Mouse (Mus musculus): ENCODE results near the gene Cygb. TPM values are rescaled to one million over a fixed set of nuclear protein-coding genes. Genes with fewer than 3 reads are reported as not detected.
"Not testable (repeated sequence)": the region's sequence is repeated elsewhere in the genome, so short reads cannot be mapped to it uniquely, and the experiment has no call there.

Gene Cygb
- polyA plus RNA-seq, 1 experiment = 0.47 TPM

GRCm38 (mm10) chr11:116641168-116641567 is 12.9 kb downstream of the Cygb start:
- Histone ChIP-seq H3K36me3 (ENCODE audit: control insufficient read depth, insufficient read depth) (no peaks in the 10 kb centered on the region), H3K4me2 (ENCODE audit: low read depth) (no peak overlapping the region), H3K79me2 (ENCODE audit: control insufficient read depth, insufficient read depth) (no peaks in the 10 kb centered on the region), H3K27me3 (ENCODE audit: control insufficient read depth, insufficient read depth, insufficient read length) (peaks cover 4% of the 10 kb centered on the region), H3ac (ENCODE audit: control insufficient read depth, insufficient read length) (no peak overlapping the region), H3K4me3 (no peak overlapping the region)
- TF ChIP-seq MAX (IDR thresholded peaks at IDR 0.05; ENCODE audit: low read depth) (no peak), POLR2AphosphoS2 (IDR thresholded peaks at IDR 0.05; ENCODE audit: insufficient read length, low read depth) (no peak), MYOG (IDR thresholded peaks at IDR 0.05; ENCODE audit: control insufficient read depth in 1 of 3, insufficient read depth in 1 of 3, insufficient read length in 2 of 3, low read depth in 2 of 3) (no peak), USF1 (IDR thresholded peaks at IDR 0.05; ENCODE audit: low read depth) (no peak), SRF (IDR thresholded peaks at IDR 0.05; ENCODE audit: control insufficient read depth, insufficient read length, low read depth) (no peak), MYOD1 (IDR thresholded peaks at IDR 0.05; ENCODE audit: control insufficient read depth in 1 of 3, insufficient read length in 2 of 3, low read depth in 2 of 3) (no peak), TCF3 (IDR thresholded peaks at IDR 0.05; ENCODE audit: insufficient read length, low read depth) (no peak), CEBPB (IDR thresholded peaks at IDR 0.05; ENCODE audit: insufficient read depth, poor library complexity, severe bottlenecking) (no peak), REST (IDR thresholded peaks at IDR 0.05; ENCODE audit: insufficient read depth, insufficient read length) (no peak), POLR2A (IDR thresholded peaks at IDR 0.05; ENCODE audit: insufficient read length, low read depth) (no peak), E2F4 (IDR thresholded peaks at IDR 0.05; ENCODE audit: insufficient read depth) (no peak), TCF12 (IDR thresholded peaks at IDR 0.05; ENCODE audit: insufficient read depth, poor library complexity, severe bottlenecking) (no peak)

DNA sequence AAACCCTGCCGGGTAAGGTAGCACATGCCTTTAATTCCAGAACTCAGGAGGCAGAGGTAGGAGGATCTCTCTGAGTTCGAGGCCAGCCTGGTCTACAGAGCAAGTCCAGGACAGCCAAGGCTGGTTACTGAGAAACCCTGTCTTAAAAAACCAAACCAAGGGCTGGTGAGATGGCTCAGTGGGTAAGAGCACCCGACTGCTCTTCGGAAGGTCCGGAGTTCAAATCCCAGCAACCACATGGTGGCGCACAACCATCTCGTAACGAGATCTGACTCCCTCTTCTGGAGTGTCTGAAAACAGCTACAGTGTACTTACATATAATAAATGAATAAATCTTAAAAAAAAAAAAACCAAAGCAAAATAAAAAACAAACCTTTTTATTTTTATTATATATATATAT is 17.5 kb downstream of the Cygb start:
- H3K27me3 ChIP-seq (ENCODE audit: control insufficient read depth, insufficient read depth, insufficient read length); H3K4me3 ChIP-seq; H3ac ChIP-seq (ENCODE audit: control insufficient read depth, insufficient read length); H3K36me3 ChIP-seq (ENCODE audit: control insufficient read depth, insufficient read depth); H3K79me2 ChIP-seq (ENCODE audit: control insufficient read depth, insufficient read depth); H3K4me2 ChIP-seq (ENCODE audit: low read depth): not testable (repeated sequence)

DNA sequence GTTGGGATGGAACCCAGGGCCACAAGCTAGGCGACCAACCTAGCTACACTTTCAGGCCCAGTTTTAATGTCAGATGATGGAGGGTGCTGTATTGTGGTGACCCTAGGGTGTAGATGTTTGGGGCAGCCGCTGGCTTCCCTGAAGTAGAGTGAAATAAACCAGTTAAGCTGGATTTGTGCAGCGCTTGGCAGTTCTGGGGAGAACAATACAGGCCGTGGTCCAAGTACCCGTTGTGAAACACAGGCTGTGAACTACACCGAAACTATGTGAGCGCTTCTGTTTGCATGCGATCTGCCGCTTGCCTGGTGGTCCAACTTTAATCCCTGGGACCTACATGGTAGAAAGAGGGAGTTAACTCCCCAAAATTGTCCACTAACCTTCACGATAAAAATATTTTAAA is 21.2 kb downstream of the Cygb start:
- no peak overlapping the region for H3ac ChIP-seq (ENCODE audit: control insufficient read depth, insufficient read length)
- H3K4me2 ChIP-seq (ENCODE audit: low read depth) = no peak overlapping the region
- no peaks in the 10 kb centered on the region for H3K79me2 ChIP-seq (ENCODE audit: control insufficient read depth, insufficient read depth)
- no peaks in the 10 kb centered on the region for H3K27me3 ChIP-seq (ENCODE audit: control insufficient read depth, insufficient read depth, insufficient read length)
- no peak overlapping the region for H3K4me3 ChIP-seq
- no peaks in the 10 kb centered on the region for H3K36me3 ChIP-seq (ENCODE audit: control insufficient read depth, insufficient read depth)
- TF ChIP-seq SRF (IDR thresholded peaks at IDR 0.05; ENCODE audit: control insufficient read depth, insufficient read length, low read depth) (no peak), MYOD1 (IDR thresholded peaks at IDR 0.05; ENCODE audit: control insufficient read depth in 1 of 3, insufficient read length in 2 of 3, low read depth in 2 of 3) (no peak), TCF3 (IDR thresholded peaks at IDR 0.05; ENCODE audit: insufficient read length, low read depth) (no peak), MAX (IDR thresholded peaks at IDR 0.05; ENCODE audit: low read depth) (no peak), CEBPB (IDR thresholded peaks at IDR 0.05; ENCODE audit: insufficient read depth, poor library complexity, severe bottlenecking) (no peak), POLR2AphosphoS2 (IDR thresholded peaks at IDR 0.05; ENCODE audit: insufficient read length, low read depth) (no peak), TCF12 (IDR thresholded peaks at IDR 0.05; ENCODE audit: insufficient read depth, poor library complexity, severe bottlenecking) (no peak), USF1 (IDR thresholded peaks at IDR 0.05; ENCODE audit: low read depth) (no peak)

DNA sequence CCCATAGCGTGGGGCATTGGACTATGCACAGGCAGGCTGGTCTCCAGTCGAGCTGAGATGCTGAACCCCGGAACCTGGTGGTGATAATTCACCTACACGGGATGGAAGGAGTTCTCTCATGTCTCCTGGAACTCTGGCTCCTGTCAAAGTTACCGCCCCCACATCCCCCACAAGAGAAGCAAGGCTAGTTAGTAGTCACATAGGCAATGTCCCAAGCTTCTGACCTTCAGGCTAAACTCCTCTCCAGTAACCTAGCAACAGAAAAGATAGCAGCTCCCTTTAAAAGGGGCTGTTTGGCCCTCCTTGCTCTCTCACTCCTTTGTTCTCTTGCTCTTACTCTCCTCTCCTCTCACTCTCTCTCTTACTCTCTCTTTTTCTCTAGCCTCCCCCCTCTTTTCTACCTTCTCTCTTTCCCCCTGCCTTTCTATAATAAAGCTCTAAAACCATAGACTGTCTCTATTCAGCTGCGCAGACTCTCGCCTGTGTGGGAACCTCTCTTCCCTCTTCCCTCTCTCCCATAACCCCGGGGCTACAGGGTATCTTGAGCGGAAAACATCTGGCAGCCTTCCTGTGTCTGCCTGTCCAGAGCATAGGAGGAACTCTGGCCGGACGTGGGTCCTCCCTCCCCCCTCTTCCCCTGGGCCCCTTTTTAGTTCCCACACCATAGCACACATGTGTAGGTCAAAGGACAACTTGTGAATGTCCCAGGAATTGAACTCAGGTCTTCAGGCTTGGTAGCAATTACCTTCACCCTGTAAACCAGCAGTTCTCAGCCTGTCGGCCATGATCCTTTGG is 23.7 kb downstream of the Cygb start:
- H3K4me3 ChIP-seq = no peak overlapping the region
- no peak for TF ChIP-seq CEBPB (IDR thresholded peaks at IDR 0.05; ENCODE audit: insufficient read depth, poor library complexity, severe bottlenecking)
- no peaks in the 10 kb centered on the region for H3K79me2 ChIP-seq (ENCODE audit: control insufficient read depth, insufficient read depth)
- no peaks in the 10 kb centered on the region for H3K36me3 ChIP-seq (ENCODE audit: control insufficient read depth, insufficient read depth)
- no peak overlapping the region for H3K4me2 ChIP-seq (ENCODE audit: low read depth)
- H3K27me3 ChIP-seq (ENCODE audit: control insufficient read depth, insufficient read depth, insufficient read length) = no peaks in the 10 kb centered on the region
- H3ac ChIP-seq (ENCODE audit: control insufficient read depth, insufficient read length) = no peak overlapping the region

DNA sequence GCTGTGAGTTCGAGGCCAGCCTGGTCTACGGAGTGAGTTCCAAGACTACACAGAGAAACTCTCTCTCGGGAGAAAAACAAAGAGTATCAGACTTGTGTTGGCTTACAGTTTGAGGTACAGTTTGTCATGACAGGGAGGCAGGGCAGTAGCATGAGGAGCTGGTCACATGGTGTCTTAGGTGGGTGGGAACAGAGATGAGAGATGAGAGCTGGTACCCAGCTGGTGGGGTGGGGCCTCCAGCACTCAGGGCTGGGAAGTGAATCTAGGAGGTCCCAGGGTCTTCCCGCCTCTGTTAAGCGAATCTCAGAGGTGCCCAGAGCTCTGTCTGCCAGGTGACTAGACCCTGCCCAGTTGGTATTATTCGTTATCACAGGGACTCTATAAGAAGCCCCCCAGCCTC is 24.6 kb downstream of the Cygb start:
- no peaks in the 10 kb centered on the region for H3K27me3 ChIP-seq (ENCODE audit: control insufficient read depth, insufficient read depth, insufficient read length)
- no peaks in the 10 kb centered on the region for H3K79me2 ChIP-seq (ENCODE audit: control insufficient read depth, insufficient read depth)
- TF ChIP-seq MYOD1 (IDR thresholded peaks at IDR 0.05; ENCODE audit: control insufficient read depth in 1 of 3, insufficient read length in 2 of 3, low read depth in 2 of 3) (no peak), MAX (IDR thresholded peaks at IDR 0.05; ENCODE audit: low read depth) (no peak), POLR2A (IDR thresholded peaks at IDR 0.05; ENCODE audit: insufficient read length, low read depth) (no peak), TCF12 (IDR thresholded peaks at IDR 0.05; ENCODE audit: insufficient read depth, poor library complexity, severe bottlenecking) (no peak), USF1 (IDR thresholded peaks at IDR 0.05; ENCODE audit: low read depth) (no peak), E2F4 (IDR thresholded peaks at IDR 0.05; ENCODE audit: insufficient read depth) (no peak), MYOG (IDR thresholded peaks at IDR 0.05; ENCODE audit: control insufficient read depth in 1 of 3, insufficient read depth in 1 of 3, insufficient read length in 2 of 3, low read depth in 2 of 3) (no peak), TCF3 (IDR thresholded peaks at IDR 0.05; ENCODE audit: insufficient read length, low read depth) (no peak), POLR2AphosphoS2 (IDR thresholded peaks at IDR 0.05; ENCODE audit: insufficient read length, low read depth) (no peak), SRF (IDR thresholded peaks at IDR 0.05; ENCODE audit: control insufficient read depth, insufficient read length, low read depth) (no peak), CEBPB (IDR thresholded peaks at IDR 0.05; ENCODE audit: insufficient read depth, poor library complexity, severe bottlenecking) (no peak), REST (IDR thresholded peaks at IDR 0.05; ENCODE audit: insufficient read depth, insufficient read length) (no peak)
- no peak overlapping the region for H3K4me2 ChIP-seq (ENCODE audit: low read depth)
- no peak overlapping the region for H3K4me3 ChIP-seq
- H3ac ChIP-seq (ENCODE audit: control insufficient read depth, insufficient read length) = no peak overlapping the region
- no peaks in the 10 kb centered on the region for H3K36me3 ChIP-seq (ENCODE audit: control insufficient read depth, insufficient read depth)
